Mouse (Mus musculus): ENCODE results near the gene Clstn1.
A peak's percentile ranks its signal among the peaks of the same experiment; 100 is the strongest.

Clstn1 gene

GRCm38 (mm10) chr4:149567432-149568026 lies 18.7 kb upstream of the Clstn1 start:
- DNase-seq (ENCODE audit: low spot score) = peak; percentile 49

GRCm38 (mm10) chr4:149568622-149569021 lies 17.6 kb upstream of the Clstn1 start:
- no peak for DNase-seq (ENCODE audit: low spot score)

GRCm38 (mm10) chr4:149569781-149570497 lies 16.3 kb upstream of the Clstn1 start:
- no peak for DNase-seq (ENCODE audit: low spot score)

GRCm38 (mm10) chr4:149570498-149570863 lies 15.8 kb upstream of the Clstn1 start:
- DNase-seq (ENCODE audit: low spot score) = no peak

- no peak for DNase-seq (ENCODE audit: low spot score)
These were observed 15.1 kb upstream of the Clstn1 start for GRCm38 (mm10) chr4:149571209-149571608.

- peak; percentile 65 for DNase-seq (ENCODE audit: low spot score)
These were observed 14.6 kb upstream of the Clstn1 start for GRCm38 (mm10) chr4:149571651-149572149.

- DNase-seq (ENCODE audit: low spot score) = no peak
These were observed 13.8 kb upstream of the Clstn1 start for GRCm38 (mm10) chr4:149572446-149572845.

- no peak for DNase-seq (ENCODE audit: low spot score)
These were observed 13.4 kb upstream of the Clstn1 start for GRCm38 (mm10) chr4:149572851-149573250.

GRCm38 (mm10) chr4:149574391-149574821 lies 11.9 kb upstream of the Clstn1 start:
- DNase-seq (ENCODE audit: low spot score) = peak; percentile 15

GRCm38 (mm10) chr4:149576061-149576460 lies 10.2 kb upstream of the Clstn1 start:
- DNase-seq (ENCODE audit: low spot score) = no peak

GRCm38 (mm10) chr4:149576993-149577548 lies 9.2 kb upstream of the Clstn1 start:
- no peak for DNase-seq (ENCODE audit: low spot score)

GRCm38 (mm10) chr4:149578085-149578681 lies 8.1 kb upstream of the Clstn1 start:
- DNase-seq (ENCODE audit: low spot score) = no peak

GRCm38 (mm10) chr4:149578831-149579230 lies 7.4 kb upstream of the Clstn1 start:
- no peak for DNase-seq (ENCODE audit: low spot score)

- no peak for DNase-seq (ENCODE audit: low spot score)
These were observed 1.0 kb upstream of the Clstn1 start for GRCm38 (mm10) chr4:149585236-149585635.

- peak; percentile 27 for DNase-seq (ENCODE audit: low spot score)
These were observed 721 bp downstream of the Clstn1 start for GRCm38 (mm10) chr4:149586783-149587595.

GRCm38 (mm10) chr4:149587596-149588168 lies 1.4 kb downstream of the Clstn1 start:
- DNase-seq (ENCODE audit: low spot score) = no peak

GRCm38 (mm10) chr4:149590200-149590599 lies 3.9 kb downstream of the Clstn1 start:
- DNase-seq (ENCODE audit: low spot score) = no peak

GRCm38 (mm10) chr4:149591486-149591885 lies 5.2 kb downstream of the Clstn1 start:
- no peak for DNase-seq (ENCODE audit: low spot score)

GRCm38 (mm10) chr4:149594913-149595581 lies 8.8 kb downstream of the Clstn1 start:
- no peak for DNase-seq (ENCODE audit: low spot score)

- DNase-seq (ENCODE audit: low spot score) = no peak
These were observed 11.5 kb downstream of the Clstn1 start for GRCm38 (mm10) chr4:149597641-149598208.

GRCm38 (mm10) chr4:149599549-149599948 lies 13.3 kb downstream of the Clstn1 start:
- no peak for DNase-seq (ENCODE audit: low spot score)

Measured in ovary, postnatal 36 days (tissue).